Mouse (Mus musculus) regulatory T cell (primary cell): Measurements from ENCODE around the gene Ccdc149.

ENCODE experiments used
- in situ Hi-C: fragments of 300-600 bp; cut with MboI, MseI; formaldehyde crosslinking; loops from one replicate; pipeline ENCODE4 v1.15.1; 2025; ENCODE audit warnings: high pct_unique_total_duplicates

The Ccdc149 gene

GRCm38 (mm10) chr5:52375847-52376246 is 95.5 kb downstream of the Ccdc149 start:
- in situ Hi-C loops, result no loop called here

GRCm38 (mm10) chr5:52370901-52371300 is 100.4 kb downstream of the Ccdc149 start:
- in situ Hi-C loops, result no loop called here

GRCm38 (mm10) chr5:52367866-52368840 is 103.2 kb downstream of the Ccdc149 start:
- in situ Hi-C loops, result no loop called here

GRCm38 (mm10) chr5:52366661-52367060 is 104.7 kb downstream of the Ccdc149 start:
- in situ Hi-C loops, result no loop called here

GRCm38 (mm10) chr5:52365930-52366329 is 105.4 kb downstream of the Ccdc149 start:
- in situ Hi-C loops, result no loop called here

DNA sequence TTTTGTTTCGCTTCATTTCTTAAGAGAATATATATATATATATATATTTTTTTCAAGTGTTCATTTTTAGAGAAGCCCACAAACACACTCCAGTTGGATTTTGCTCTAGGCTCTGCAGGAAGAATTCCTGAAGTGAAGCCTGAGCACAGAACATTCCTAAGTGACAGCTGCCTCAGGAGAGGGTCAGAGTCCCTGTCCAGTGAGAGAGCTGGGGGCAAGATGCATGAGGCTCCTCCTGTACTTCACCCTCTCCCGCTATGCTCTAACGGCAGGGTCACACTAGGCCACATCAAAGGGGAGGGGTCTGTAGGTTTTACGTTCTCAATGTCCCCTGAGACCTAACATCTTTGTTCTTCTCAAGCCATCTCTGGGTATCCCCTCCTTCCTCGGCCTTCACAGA is 106.8 kb downstream of the Ccdc149 start:
- in situ Hi-C loops, result no loop called here

DNA sequence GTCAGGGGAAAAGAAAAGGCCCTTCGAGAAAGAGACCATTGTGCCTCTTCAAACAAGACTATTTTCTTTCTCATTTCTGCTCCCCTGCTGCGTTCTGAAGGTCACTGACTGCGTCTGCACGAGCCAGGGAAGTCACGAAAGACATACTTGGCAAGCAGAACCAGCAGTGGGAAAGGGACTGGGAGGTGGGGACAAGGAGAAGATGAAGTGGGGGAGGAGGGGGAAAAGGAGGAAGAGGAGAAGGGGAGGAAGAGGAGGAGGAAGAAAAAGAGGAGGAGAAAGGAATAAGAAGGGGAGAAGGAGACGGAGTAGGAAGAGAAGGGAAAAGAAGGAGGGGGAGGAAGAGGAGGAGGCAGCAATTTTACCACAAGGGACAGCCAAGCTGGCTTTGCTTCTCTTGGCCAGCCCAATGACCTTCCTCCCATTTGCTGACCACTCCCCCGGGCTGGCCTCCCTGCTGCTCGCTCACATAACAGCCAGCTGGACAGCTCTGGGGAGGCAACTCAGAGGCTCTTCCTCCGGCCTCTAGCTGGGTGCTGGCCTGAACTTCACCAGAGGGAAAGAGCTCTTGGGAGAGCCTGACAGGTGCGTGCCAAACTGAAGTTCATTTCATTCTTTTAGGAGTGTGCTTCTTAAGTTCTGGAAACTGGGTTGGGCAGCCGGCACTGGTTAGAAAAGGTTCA is 107.7 kb downstream of the Ccdc149 start, which contains the start of gene Sod3:
Gene Sod3 (plus strand): TSS at position 324 of the 683 bp plus-strand sequence.
- in situ Hi-C loops, result no loop called here

- in situ Hi-C loops, result no loop called here
Observed at GRCm38 (mm10) chr5:52362776-52363467, 108.4 kb downstream of the Ccdc149 start.

GRCm38 (mm10) chr5:52360286-52361049 is 110.9 kb downstream of the Ccdc149 start:
- in situ Hi-C loops, result no loop called here

- in situ Hi-C loops, result no loop called here
Observed at GRCm38 (mm10) chr5:52358120-52358519, 113.2 kb downstream of the Ccdc149 start.

DNA sequence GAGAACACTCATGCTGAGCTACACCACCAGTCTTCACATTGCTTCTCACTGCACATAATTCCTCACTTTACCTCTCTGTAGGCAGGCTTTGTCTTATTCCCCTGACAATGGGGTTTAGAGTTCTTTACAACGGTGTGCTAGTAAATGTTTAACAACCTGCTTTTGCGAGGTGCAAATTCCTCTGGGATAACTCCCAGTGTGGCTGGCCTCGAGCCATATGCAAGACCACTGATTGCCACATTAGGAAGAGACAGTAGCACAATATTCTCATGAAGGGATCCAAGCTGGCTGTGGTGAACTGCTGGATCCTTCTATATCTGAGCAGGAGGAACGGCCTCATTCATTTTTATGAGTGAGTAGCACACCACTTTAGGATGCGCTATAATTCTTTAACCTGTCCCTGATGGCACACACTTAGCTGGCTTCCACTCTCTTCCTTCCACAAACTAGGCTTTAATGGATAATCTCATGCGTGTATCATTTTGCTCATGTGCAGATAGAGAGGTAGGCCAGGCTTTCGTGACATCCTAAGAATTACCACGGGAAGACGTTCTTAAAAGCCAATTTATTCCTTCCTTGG is 114.1 kb downstream of the Ccdc149 start:
- in situ Hi-C loops, result no loop called here

DNA sequence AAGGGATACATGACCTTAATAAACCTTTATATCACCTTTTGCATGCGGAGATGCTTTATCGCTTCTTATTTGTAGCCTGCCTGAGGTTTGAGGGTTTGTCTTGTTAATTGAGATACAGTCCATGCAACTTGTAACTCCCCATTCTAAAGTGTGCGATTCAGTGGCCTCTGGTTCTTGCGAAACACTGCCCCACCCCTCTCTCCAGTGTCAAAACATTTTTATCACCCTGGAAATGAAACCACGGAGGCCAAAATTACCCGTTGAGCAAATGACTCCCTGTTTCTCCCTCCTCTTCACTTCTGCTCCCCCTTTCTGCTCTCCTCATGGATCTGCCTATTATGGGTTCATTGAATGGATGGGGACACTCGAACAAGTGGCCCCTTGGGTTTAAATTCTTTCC is 115.7 kb downstream of the Ccdc149 start:
- in situ Hi-C loops, result no loop called here

DNA sequence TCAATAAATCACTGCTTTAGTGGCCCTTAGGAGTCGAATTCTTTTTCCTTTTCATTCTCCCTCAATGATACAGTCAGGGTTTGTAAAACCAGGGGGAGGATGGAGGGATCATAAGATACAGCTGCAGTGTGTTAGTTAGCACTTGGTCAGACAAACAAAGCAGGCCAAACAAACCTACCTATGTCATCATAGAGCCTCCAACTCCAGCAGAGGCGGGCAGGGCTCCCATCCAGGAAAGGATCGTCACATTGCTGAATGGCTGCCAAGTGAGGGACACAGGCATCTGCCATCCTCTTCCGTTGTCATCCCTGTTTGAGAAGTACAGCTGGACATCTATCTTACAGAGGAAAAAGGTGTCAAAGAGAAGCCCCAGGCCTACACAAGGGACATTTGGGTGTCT is 116.9 kb downstream of the Ccdc149 start:
- in situ Hi-C loops, result no loop called here

GRCm38 (mm10) chr5:52352730-52353129 is 118.6 kb downstream of the Ccdc149 start:
- in situ Hi-C loops, result no loop called here

GRCm38 (mm10) chr5:52351561-52351960 is 119.8 kb downstream of the Ccdc149 start:
- in situ Hi-C loops, result no loop called here

- in situ Hi-C loops, result no loop called here
Observed at GRCm38 (mm10) chr5:52350451-52350850, 120.9 kb downstream of the Ccdc149 start.

GRCm38 (mm10) chr5:52346890-52347289 is 124.4 kb downstream of the Ccdc149 start:
- in situ Hi-C loops, result no loop called here

DNA sequence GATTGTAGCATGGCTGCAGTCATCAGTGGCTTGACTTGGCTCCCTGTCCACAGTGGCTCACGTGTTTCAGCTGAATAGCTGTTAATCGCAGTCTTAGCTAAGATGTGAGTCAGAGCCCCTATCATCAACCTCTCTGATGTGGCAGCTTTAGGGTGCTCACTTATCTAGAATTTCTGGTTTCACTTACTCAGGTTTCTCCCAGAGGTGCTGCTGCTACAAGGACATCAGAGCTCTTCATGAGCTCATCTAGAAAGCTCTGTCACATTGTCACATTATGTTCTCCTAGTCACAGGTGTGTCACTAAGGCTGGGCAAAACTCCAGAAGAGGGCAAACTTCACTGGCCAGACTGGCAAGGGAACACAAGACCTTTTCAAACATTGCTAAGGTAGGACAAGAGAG is 132.2 kb downstream of the Ccdc149 start:
- in situ Hi-C loops, result no loop called here

DNA sequence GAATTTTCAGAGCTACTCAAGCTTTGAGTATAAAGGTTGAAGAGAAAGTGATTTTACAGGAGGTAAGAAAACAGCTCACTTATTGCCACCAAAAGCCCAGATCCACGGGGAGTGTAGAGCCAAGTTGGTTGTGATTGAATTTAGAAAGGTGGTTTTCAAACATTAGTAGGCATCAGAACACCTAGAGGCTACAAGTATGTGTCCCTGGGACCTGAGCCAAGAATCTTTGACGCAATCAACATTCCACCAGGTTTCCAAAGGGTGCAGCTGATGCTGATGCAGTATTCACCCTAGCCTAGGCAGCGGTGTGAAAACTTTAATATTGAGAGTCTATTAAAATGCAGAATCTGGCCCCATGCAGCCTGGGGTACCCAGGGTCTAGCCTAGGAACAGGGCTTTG is 135.7 kb downstream of the Ccdc149 start:
- in situ Hi-C loops, result no loop called here

GRCm38 (mm10) chr5:52332120-52332519 is 139.2 kb downstream of the Ccdc149 start:
- in situ Hi-C loops, result no loop called here
